Comparison of ENCODE assay signal across 8 mouse cellular contexts in the genomic region with DNA sequence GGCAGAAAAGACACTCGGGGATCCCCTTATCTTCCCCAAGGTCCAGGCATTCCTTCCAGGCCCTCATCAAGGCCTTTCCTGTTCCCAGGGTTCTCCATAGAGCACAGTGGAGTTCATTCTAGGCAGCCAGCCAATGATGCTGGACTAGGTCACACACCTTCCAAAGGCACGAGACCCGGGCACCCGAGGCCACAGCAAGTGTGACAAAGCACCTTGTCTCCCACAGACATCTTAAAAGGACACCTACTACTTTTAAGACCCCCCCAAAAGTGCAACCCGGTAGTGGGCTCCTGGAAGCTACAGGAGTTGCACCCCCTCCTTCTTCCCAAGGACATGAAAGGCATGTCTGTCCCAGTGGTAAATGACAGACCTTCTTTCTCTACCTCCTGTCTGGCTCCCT. TPM values are rescaled to one million over a fixed set of nuclear protein-coding genes. Genes with fewer than 3 reads are reported as not detected.
DNase-seq lines count a peak whose midpoint lies in the region; ATAC-seq and TF ChIP-seq lines count a peak whose summit lies in the region.

No protein-coding gene starts in this region.

- H3K36me3 ChIP-seq in hindbrain, embryonic 12.5 days, result no peaks in the 10 kb centered on the region
- no peaks in the 10 kb centered on the region for H3K36me3 ChIP-seq in limb, embryonic 14.5 days (ENCODE audit: control insufficient read depth, insufficient read depth, low read length)

- DNase-seq in cerebellum, adult 9-11 months, result peak; percentile 5
- DNase-seq in cerebellum, adult 8-10 months, result no peak
- DNase-seq in cerebellum, postnatal 25 days, result peak; percentile 19 to 22
- no peak for DNase-seq in limb, embryonic 14.5 days (ENCODE audit: low spot score)
- DNase-seq in B cell, adult 2 months, result no peak
- DNase-seq in spleen, postnatal 4 days (ENCODE audit: low spot score in 2 of 2), result no peak

- peaks cover 7% of the 10 kb centered on the region; the same call in 1 of the 2 replicates for H3K4me1 ChIP-seq in hindbrain, embryonic 12.5 days
- H3K4me1 ChIP-seq in limb, embryonic 14.5 days (ENCODE audit: control insufficient read depth, insufficient read depth, low read length), result peaks cover 4% of the 10 kb centered on the region; the same call in 1 of the 2 replicates

- H3K27me3 ChIP-seq in hindbrain, embryonic 12.5 days, result peaks cover 56% of the 10 kb centered on the region
- H3K27me3 ChIP-seq in limb, embryonic 14.5 days (ENCODE audit: control insufficient read depth, insufficient read depth, low read length), result no peaks in the 10 kb centered on the region

- ATAC-seq in hindbrain, embryonic 12.5 days (ENCODE audit: low FRiP score), result peak; percentile 15; the same call in 1 of the 2 replicates
- ATAC-seq in limb, embryonic 14.5 days (ENCODE audit: low FRiP score, low read depth), result no peak
- no peak for ATAC-seq in granulocyte monocyte progenitor cell, adult 5-6 weeks (replicated peaks; ENCODE audit: poor library complexity, severe bottlenecking)

- peak overlapping the region; percentile 58 for H3K4me3 ChIP-seq in hindbrain, embryonic 12.5 days
- peak overlapping the region; percentile 43 for H3K4me3 ChIP-seq in limb, embryonic 14.5 days (replicated peaks; ENCODE audit: low read length)

- peak overlapping the region; percentile 73 for H3K9ac ChIP-seq in hindbrain, embryonic 12.5 days
- H3K9ac ChIP-seq in limb, embryonic 14.5 days (ENCODE audit: low read depth, low read length, severe bottlenecking), result peak overlapping the region; percentile 64

- TF ChIP-seq POLR2A in limb, embryonic 14.5 days (IDR thresholded peaks at IDR 0.05; ENCODE audit: borderline replicate concordance, extremely low read depth, insufficient read depth, insufficient read length), result no peak

- 47% methylated on average over 5 of the region's 5 CpGs for WGBS in hindbrain, embryonic 12.5 days
- 34% methylated on average over 5 of the region's 5 CpGs for WGBS in limb, embryonic 14.5 days

- no peaks in the 10 kb centered on the region for H3K9me3 ChIP-seq in hindbrain, embryonic 12.5 days (replicated peaks)
- H3K9me3 ChIP-seq in limb, embryonic 14.5 days (ENCODE audit: control insufficient read depth, low read length), result no peaks in the 10 kb centered on the region

- peak overlapping the region; percentile 61 for H3K4me2 ChIP-seq in hindbrain, embryonic 12.5 days (replicated peaks)
- H3K4me2 ChIP-seq in limb, embryonic 14.5 days (replicated peaks; ENCODE audit: low read depth, low read length, severe bottlenecking), result peak overlapping the region; percentile 59

- H3K27ac ChIP-seq in hindbrain, embryonic 12.5 days, result no peak overlapping the region
- no peak overlapping the region for H3K27ac ChIP-seq in limb, embryonic 14.5 days (replicated peaks; ENCODE audit: low read depth, low read length)

RNA-seq across cellular contexts. Expression of gene Nhs, which starts 1.4 kb away (rescaled TPM):
- polyA plus RNA-seq in hindbrain, embryonic 12.5 days (2016; fragmentation: Nextera tagmentation; extraction: Ambion mirVana), result 3.6 and 3.8 TPM in 2 replicates
- polyA plus RNA-seq in limb, embryonic 14.5 days (2012; rRNA removed), result 3.9 and 4.1 TPM in 2 replicates
- polyA plus RNA-seq in limb, embryonic 14.5 days (2014; fragmentation: Nextera tagmentation; extraction: Ambion mirVana), result 2.4 and 2.6 TPM in 2 replicates
- not detected in 2 replicates for total RNA-seq in granulocyte monocyte progenitor cell, adult 5-6 weeks (2014; fragmentation: Nextera tagmentation)
- 0.34 TPM in 1 of 2 replicates, not detected in the other for total RNA-seq in granulocyte monocyte progenitor cell, adult 5-6 weeks (2017)

Comparison
In these comparisons a context has a peak if more than half of its experiments do, and no peak if none do; other contexts are left out.
1. DNase-seq: peak in cerebellum, adult 9-11 months (single experiment) and cerebellum, postnatal 25 days (2 of 2); none in cerebellum, adult 8-10 months (single experiment), limb, embryonic 14.5 days (single experiment), B cell, adult 2 months (0 of 2) and spleen, postnatal 4 days (0 of 2).